Mouse (Mus musculus) gastrocnemius, postnatal 25 days (tissue): ENCODE measurements at regions not wholly inside any gene's neighbourhood (a gene's known extent, or its start where the extent isn't known, plus 50 kb on each side); places are given as distances from the start of the nearest gene placed in this dataset.

Source experiments
- DNase-seq: peaks from one replicate; pipeline ENCODE4 v3.0.0; 2022

DNA sequence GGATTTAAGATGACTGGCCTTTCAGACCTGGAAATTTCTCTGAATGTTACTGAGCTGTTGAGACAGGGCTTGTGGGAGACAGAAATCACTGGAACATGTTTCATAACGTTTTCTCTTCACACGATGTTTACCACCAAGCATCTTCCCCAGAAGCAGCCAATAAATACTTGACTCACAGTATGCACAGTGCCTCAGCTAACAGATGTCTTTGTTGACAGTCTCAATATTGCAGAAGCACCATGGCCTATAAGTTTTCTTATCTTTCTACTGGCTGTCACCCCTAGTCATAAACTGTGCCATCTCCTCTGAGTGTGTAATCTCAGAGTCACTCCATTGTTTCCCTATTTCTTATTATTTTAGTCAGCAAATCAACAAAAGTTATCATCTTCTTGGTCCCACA is 187.9 kb upstream of the Gm38303 start:
- no peak for DNase-seq

DNA sequence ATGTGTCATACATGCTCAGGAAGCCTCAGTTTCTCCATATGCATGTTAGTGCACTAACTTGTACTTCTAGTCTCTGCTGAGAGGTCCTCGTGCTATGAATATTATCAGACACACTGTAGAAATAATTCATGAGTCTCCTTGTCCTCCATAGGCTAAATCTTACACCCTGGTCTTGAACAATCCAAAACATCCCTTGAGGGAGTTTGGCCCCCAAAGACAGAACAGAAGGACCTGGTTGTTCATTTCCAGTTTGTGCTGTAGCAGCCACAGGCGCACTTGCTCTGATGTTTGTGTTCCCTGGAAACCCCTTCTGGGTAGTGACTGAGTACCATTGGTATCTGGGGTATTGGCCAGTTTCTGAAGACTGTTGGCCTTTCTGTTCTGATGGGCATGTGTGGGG is 176.7 kb upstream of the Gm38303 start:
- DNase-seq = no peak

DNA sequence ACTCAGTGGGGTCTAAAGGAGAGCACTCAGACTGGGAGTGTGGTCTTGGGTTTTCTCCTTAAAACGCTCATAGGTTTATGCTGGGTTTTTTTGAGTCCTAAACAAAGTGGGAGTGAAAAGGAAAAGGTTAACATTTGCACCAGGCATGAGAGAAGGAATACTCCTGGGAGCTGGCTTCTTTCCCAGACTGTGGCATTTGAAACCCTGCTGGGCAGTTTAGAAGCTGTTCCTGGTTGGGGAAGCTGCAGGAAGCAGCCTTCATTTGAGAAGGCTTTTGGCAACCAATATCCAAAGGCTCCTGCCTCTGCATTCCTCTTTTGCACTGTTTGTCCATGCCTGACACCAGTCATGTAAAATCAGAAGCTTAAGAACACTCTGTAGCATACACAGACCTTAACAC is 175.9 kb upstream of the Gm38303 start:
- peak; percentile 42 for DNase-seq
